Mouse (Mus musculus) G1E (cell line): ENCODE data around the gene Rap1gap2.

Source experiments
- CTCF ChIP-seq: IDR thresholded peaks from 2 replicates; pipeline ENCODE4 v1.5.1; 2012; ENCODE audit warnings: low read depth, low read length, inconsistent platforms, mixed read lengths
- GATA1 ChIP-seq: IDR thresholded peaks from 2 replicates; pipeline ENCODE4 v1.6.1; 2012; ENCODE audit warnings: borderline replicate concordance, low read length, inconsistent platforms, mixed read lengths
- GATA2 ChIP-seq: IDR thresholded peaks from 2 replicates; pipeline ENCODE4 v1.6.1; 2012; ENCODE audit warnings: low read depth, low read length, inconsistent platforms, borderline replicate concordance
- POLR2AphosphoS5 ChIP-seq: IDR thresholded peaks from 2 replicates; pipeline ENCODE4 v1.6.1; 2012; ENCODE audit warnings: low read depth, low read length, inconsistent platforms; ENCODE audit not compliant: insufficient replicate concordance
- TAL1 ChIP-seq: conservative IDR thresholded peaks from 2 replicates; pipeline ENCODE4 v1.6.1; 2012; ENCODE audit warnings: low read depth, low read length, inconsistent platforms, mixed read lengths

DNA sequence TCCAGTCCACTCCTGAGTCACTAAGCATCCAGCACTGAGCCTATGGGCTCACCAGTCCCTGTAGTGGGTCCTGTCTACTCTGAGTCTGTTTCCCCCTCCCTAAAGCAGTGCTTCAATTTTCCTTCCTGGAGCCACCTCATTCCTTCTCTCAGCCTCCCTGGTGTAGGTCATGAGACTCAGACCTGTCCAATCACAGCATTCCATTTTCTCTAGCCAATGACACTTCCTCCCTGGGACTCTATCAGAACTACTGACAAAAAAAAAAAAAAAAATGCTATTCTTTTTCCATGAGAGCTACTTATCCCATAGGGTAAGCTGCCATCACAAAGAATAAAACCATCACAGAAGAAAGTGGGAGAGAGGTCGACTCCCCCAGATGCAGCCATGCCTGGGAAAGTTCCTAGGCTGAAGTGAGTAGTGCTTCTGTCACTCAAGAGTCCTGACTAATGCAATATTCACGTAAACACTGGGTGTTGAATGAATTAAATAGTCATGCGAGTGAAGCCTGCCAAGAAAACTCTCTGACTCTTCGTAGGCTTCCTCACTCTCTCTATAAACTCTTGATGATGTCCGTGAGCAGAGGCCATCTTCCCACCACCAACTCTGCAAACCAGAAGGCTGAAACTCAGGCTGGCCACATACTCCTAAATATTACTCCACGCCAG is 127.4 kb downstream of the Rap1gap2 start:
- TF ChIP-seq CTCF (no peak), GATA1 (no peak), TAL1 (no peak), POLR2AphosphoS5 (no peak), GATA2 (no peak)
